In genomic region chr8:11423091-11423490, GRCm38 (mm10) we compare ENCODE assay signal across 16 mouse cellular contexts. TPM values are rescaled to one million over a fixed set of nuclear protein-coding genes. Genes with fewer than 3 reads are reported as not detected.
A peak's percentile ranks its signal among the peaks of the same experiment; 100 is the strongest.
DNase-seq lines count a peak whose midpoint lies in the region; ATAC-seq and TF ChIP-seq lines count a peak whose summit lies in the region.
"Had no signal": no experiment of that assay in that cellular context is flagged by ENCODE, and none has a peak within 500 bp of the region (broad histone marks: within the 10 kb centered on the region; RNA-seq: fewer than 3 reads in every experiment).

No protein-coding gene starts in this region.

- no peaks in the 10 kb centered on the region; the same call in 1 of the 2 replicates for H3K4me1 ChIP-seq in hindbrain, postnatal 0 days (ENCODE audit: insufficient read depth, low read length)
- H3K4me1 ChIP-seq in hindbrain, embryonic 10.5 days (replicated peaks) = peaks cover 13% of the 10 kb centered on the region
- H3K4me1 ChIP-seq in lung, postnatal 0 days (ENCODE audit: insufficient read depth, low read depth, low read length) = no peaks in the 10 kb centered on the region
- H3K4me1 ChIP-seq: hindbrain, embryonic 12.5 days had no signal

- 52% methylated on average over 7 of the region's 7 CpGs for WGBS in hindbrain, postnatal 0 days
- WGBS in hindbrain, embryonic 10.5 days = 68% methylated on average over 7 of the region's 7 CpGs
- WGBS in lung, postnatal 0 days = 64% methylated on average over 7 of the region's 7 CpGs

- H3K9me3 ChIP-seq in hindbrain, postnatal 0 days (ENCODE audit: low read length) = no peaks in the 10 kb centered on the region
- no peaks in the 10 kb centered on the region for H3K9me3 ChIP-seq in hindbrain, embryonic 10.5 days
- no peaks in the 10 kb centered on the region for H3K9me3 ChIP-seq in lung, postnatal 0 days (ENCODE audit: low read length)
- H3K9me3 ChIP-seq: forebrain, embryonic 10.5 days; heart, embryonic 10.5 days; hindbrain, embryonic 12.5 days had no signal

- DNase-seq in hindbrain, postnatal 0 days (ENCODE audit: low spot score) = peak; percentile 31
- DNase-seq in hindbrain, embryonic 10.5 days (ENCODE audit: low spot score) = no peak
- no peak for DNase-seq in lung, postnatal 0 days (ENCODE audit: low spot score)
- DNase-seq in lung, postnatal 14 days = no peak
- no peak for DNase-seq in Patski (ENCODE audit: low read depth, low spot score)
- peak; percentile 12 for DNase-seq in splenic B cell, adult 2 months (ENCODE audit: low read depth, low spot score)
- no peak for DNase-seq in left cerebral cortex, postnatal 10 days (ENCODE audit: extremely low spot score in 1 of 2, low spot score in 2 of 2)
- DNase-seq: cerebellum, adult 8-10 months; kidney, adult 8-10 months; right cerebral cortex, postnatal 25 days; thymus, postnatal 25 days had no signal

- no peaks in the 10 kb centered on the region for H3K27me3 ChIP-seq in hindbrain, postnatal 0 days (ENCODE audit: insufficient read depth, low read length)
- H3K27me3 ChIP-seq in hindbrain, embryonic 10.5 days (ENCODE audit: insufficient read depth, poor library complexity, severe bottlenecking) = no peaks in the 10 kb centered on the region
- H3K27me3 ChIP-seq in lung, postnatal 0 days (replicated peaks; ENCODE audit: insufficient read depth, low read length) = no peaks in the 10 kb centered on the region
- no peaks in the 10 kb centered on the region for H3K27me3 ChIP-seq in Patski
- H3K27me3 ChIP-seq in splenic B cell, adult 2 months (ENCODE audit: control insufficient read depth, insufficient read depth, low read length, poor library complexity, severe bottlenecking) = no peaks in the 10 kb centered on the region
- H3K27me3 ChIP-seq: hindbrain, embryonic 12.5 days had no signal

- ATAC-seq in hindbrain, postnatal 0 days = no peak
- ATAC-seq in lung, postnatal 0 days = no peak
- ATAC-seq in Patski = no peak
- ATAC-seq: activated CD4-positive, CD25-positive, alpha-beta regulatory T cell, adult 4 months had no signal

- in situ Hi-C loops in Patski (cut with MboI; ENCODE audit: low pct_unique_long_range_greater_than_20kb) = no loop called here

- CTCF ChIA-PET in Patski (lab: Charles Lee) = interaction anchor here (0.7 to 5.5 kb wide), 4 partner anchors 19 to 292 kb away, joined by 3 to 67 read pairs (median 4); no protein-coding TSS in a partner anchor

- POLR2A ChIA-PET in Patski (lab: Charles Lee) = no interaction called here

- no peak overlapping the region for H3K9ac ChIP-seq in hindbrain, postnatal 0 days (replicated peaks; ENCODE audit: low read length)
- H3K9ac ChIP-seq in lung, postnatal 0 days (replicated peaks; ENCODE audit: low read depth) = no peak overlapping the region
- H3K9ac ChIP-seq: hindbrain, embryonic 12.5 days had no signal

- H3K4me3 ChIP-seq in hindbrain, postnatal 0 days (ENCODE audit: low read length) = no peak overlapping the region
- no peak overlapping the region for H3K4me3 ChIP-seq in hindbrain, embryonic 10.5 days
- no peak overlapping the region for H3K4me3 ChIP-seq in lung, postnatal 0 days (ENCODE audit: low read depth, low read length)
- H3K4me3 ChIP-seq: forebrain, embryonic 10.5 days; heart, embryonic 10.5 days; hindbrain, embryonic 12.5 days had no signal

- TF ChIP-seq CTCF in hindbrain, postnatal 0 days (IDR thresholded peaks at IDR 0.05; ENCODE audit: low read depth) = peak; percentile 77
- peak; percentile 57 for TF ChIP-seq CTCF in lung, postnatal 0 days (IDR thresholded peaks at IDR 0.05)
- peak; percentile 76 for TF ChIP-seq CTCF in Patski (IDR thresholded peaks at IDR 0.05)

- H3K4me2 ChIP-seq in hindbrain, postnatal 0 days (ENCODE audit: low read depth, low read length) = no peak overlapping the region
- no peak overlapping the region for H3K4me2 ChIP-seq in lung, postnatal 0 days (replicated peaks; ENCODE audit: low read depth, low read length)
- H3K4me2 ChIP-seq: hindbrain, embryonic 12.5 days had no signal

- no peak overlapping the region for H3K27ac ChIP-seq in hindbrain, postnatal 0 days
- no peak overlapping the region for H3K27ac ChIP-seq in hindbrain, embryonic 10.5 days
- no peak overlapping the region for H3K27ac ChIP-seq in lung, postnatal 0 days (ENCODE audit: low read length)
- H3K27ac ChIP-seq: forebrain, embryonic 10.5 days; heart, embryonic 10.5 days; hindbrain, embryonic 12.5 days; macrophage had no signal

- no peaks in the 10 kb centered on the region for H3K36me3 ChIP-seq in hindbrain, postnatal 0 days (ENCODE audit: insufficient read depth, low read length)
- H3K36me3 ChIP-seq in hindbrain, embryonic 10.5 days = peaks cover 40% of the 10 kb centered on the region
- H3K36me3 ChIP-seq in lung, postnatal 0 days (ENCODE audit: insufficient read depth, low read length) = peaks cover 48% of the 10 kb centered on the region
- H3K36me3 ChIP-seq in splenic B cell, adult 2 months (ENCODE audit: control insufficient read depth, insufficient read depth, low read length, poor library complexity, severe bottlenecking) = no peaks in the 10 kb centered on the region

- no peak for TF ChIP-seq EP300 in lung, postnatal 0 days (IDR thresholded peaks at IDR 0.05)

- intact Hi-C loops in left cerebral cortex, postnatal 10 days (cut with DNase I) = loop anchor here (10.0 kb wide), 1 partner anchor 192 kb away; no protein-coding TSS in a partner anchor

RNA-seq across cellular contexts. Expression of gene Rab20, which starts 55.4 kb away (rescaled TPM):
- total RNA-seq in hindbrain, postnatal 0 days (2014; rRNA removed) = 0.58 and 4.7 TPM in 2 replicates
- polyA plus RNA-seq in hindbrain, postnatal 0 days (2015; fragmentation: Nextera tagmentation; extraction: Ambion mirVana) = 2.2 and 3.1 TPM in 2 replicates
- polyA plus RNA-seq in hindbrain, embryonic 10.5 days (2016; fragmentation: Nextera tagmentation; extraction: Ambion mirVana) = 1.0 and 1.9 TPM in 2 replicates
- polyA plus RNA-seq in lung, postnatal 0 days (2015; fragmentation: Nextera tagmentation; extraction: Ambion mirVana) = 17.8 and 19.9 TPM in 2 replicates
- polyA plus RNA-seq in Patski (2021) = 70.7 TPM
- total RNA-seq in left cerebral cortex, postnatal 10 days (2021) = under 1 TPM; 0.64 to 0.67 TPM

Comparison
In these comparisons a context has a peak if more than half of its experiments do, and no peak if none do; other contexts are left out.
1. DNase-seq: peak in hindbrain, postnatal 0 days (single experiment) and splenic B cell, adult 2 months (single experiment); none in hindbrain, embryonic 10.5 days (single experiment), lung, postnatal 0 days (single experiment), lung, postnatal 14 days (single experiment), Patski (single experiment) and left cerebral cortex, postnatal 10 days (0 of 2).
2. Peak in every context shown above with its lines, with median percentiles within 50 percentile points of each other: CTCF ChIP-seq.